Mouse (Mus musculus) spleen, adult 2 months (tissue): Measurements from ENCODE around the gene Mia. TPM values are rescaled to one million over a fixed set of nuclear protein-coding genes. Genes with fewer than 3 reads are reported as not detected.
A peak's percentile ranks its signal among the peaks of the same experiment; 100 is the strongest.

Experiments
- DNase-seq, 2 experiments: peaks; one replicate each; pipeline versions ENCODE4 v3.0.0 to v3.0.0-alpha.2; 2012 to 2021; ENCODE audit warnings: low spot score in 2 of 2, low read depth in 1 of 2
- H3K27ac ChIP-seq: fragments of 200-500 bp; 2 replicates; pipeline ENCODE4 v1.5.1; 2012; ENCODE audit warnings: low read length, inconsistent platforms; ENCODE audit not compliant: insufficient read depth
- H3K27me3 ChIP-seq: fragments of 200-500 bp; 2 replicates; pipeline ENCODE4 v1.6.1; 2012; ENCODE audit warnings: mild to moderate bottlenecking, moderate library complexity, low read length, inconsistent platforms; ENCODE audit not compliant: control insufficient read depth, insufficient read depth
- H3K36me3 ChIP-seq: fragments of 200-500 bp; 2 replicates; pipeline ENCODE4 v1.6.1; 2012; ENCODE audit warnings: mild to moderate bottlenecking, low read length, inconsistent platforms; ENCODE audit not compliant: control insufficient read depth, insufficient read depth
- H3K4me1 ChIP-seq: fragments of 200-500 bp; 2 replicates; pipeline ENCODE4 v1.6.1; 2011; ENCODE audit warnings: inconsistent platforms; ENCODE audit not compliant: control insufficient read depth, insufficient read depth, insufficient read length
- H3K4me3 ChIP-seq: fragments of 200-500 bp; 2 replicates; pipeline ENCODE4 v1.5.1; 2011; ENCODE audit warnings: mild to moderate bottlenecking, inconsistent platforms; ENCODE audit not compliant: insufficient read depth, insufficient read length; ENCODE audit errors: extremely low read depth
- CTCF ChIP-seq: fragments of 200-500 bp; IDR thresholded peaks from 2 replicates; pipeline ENCODE4 v1.5.1; 2011; ENCODE audit warnings: mild to moderate bottlenecking, inconsistent platforms; ENCODE audit not compliant: insufficient read depth, insufficient read length, insufficient replicate concordance; ENCODE audit errors: extremely low read depth
- POLR2A ChIP-seq: fragments of 200-500 bp; IDR thresholded peaks from 2 replicates; pipeline ENCODE4 v1.6.1; 2011; ENCODE audit warnings: low read depth, low read length, inconsistent platforms
- WGBS: fragments of 180-500 bp; shearing (Covaris S2); methylation state at CpG from one replicate; pipeline ENCODE4 v1.1.7; 2018; 5-methylcytosine and 5-hydroxymethylcytosine counted together
- polyA plus RNA-seq: library from polyadenylated mRNA; depleted of rRNA; stranded (reverse); fragments of >200 nt; gene quantifications from 2 replicates; pipeline ENCODE4 v1.2.3, GENCODE M21; 2012

The Mia gene
- polyA plus RNA-seq, 1 experiment, result 1.0 TPM

GRCm38 (mm10) chr7:27178324-27179216 is 2.4 kb downstream of the Mia start, which contains the start of gene Rab4b:
Gene Rab4b (minus strand): TSS chr7:27178896.
- Histone ChIP-seq H3K27me3 (no peaks in the 10 kb centered on the region), H3K4me1 (no peaks in the 10 kb centered on the region; the same call in 1 of the 2 replicates), H3K36me3 (peaks cover 16% of the 10 kb centered on the region), H3K27ac (peak within 1 kb of the TSS; percentile 98), H3K4me3 (peak within 1 kb of the TSS; percentile 90)
- peak; percentile 100 for DNase-seq
- WGBS, result under 1% methylated on average over 53 of the region's 53 CpGs
- peak; percentile 54; the same call in 1 of the 2 replicates for TF ChIP-seq CTCF
- peak; percentile 29 for TF ChIP-seq POLR2A

GRCm38 (mm10) chr7:27177942-27178323 is 3.0 kb downstream of the Mia start:
- no peaks in the 10 kb centered on the region for H3K27me3 ChIP-seq
- peaks cover 20% of the 10 kb centered on the region for H3K36me3 ChIP-seq
- peak overlapping the region; percentile 90; the same call in 1 of the 2 replicates for H3K4me3 ChIP-seq
- WGBS, result 12% methylated on average over 4 of the region's 4 CpGs
- no peaks in the 10 kb centered on the region; the same call in 1 of the 2 replicates for H3K4me1 ChIP-seq
- peak overlapping the region; percentile 98 for H3K27ac ChIP-seq
- no peak for TF ChIP-seq POLR2A
- no peak for TF ChIP-seq CTCF
- DNase-seq, result no peak

- 92% methylated on average over 7 of the region's 7 CpGs for WGBS
- H3K4me3 ChIP-seq, result no peak overlapping the region
- no peak for DNase-seq
- peaks cover 34% of the 10 kb centered on the region for H3K36me3 ChIP-seq
- no peaks in the 10 kb centered on the region; the same call in 1 of the 2 replicates for H3K4me1 ChIP-seq
- TF ChIP-seq POLR2A, result no peak
- TF ChIP-seq CTCF, result no peak
- H3K27ac ChIP-seq, result no peak overlapping the region
- no peaks in the 10 kb centered on the region for H3K27me3 ChIP-seq
Observed at GRCm38 (mm10) chr7:27174896-27175295, 6.1 kb downstream of the Mia start.

- WGBS, result 91% methylated on average over 15 of the region's 15 CpGs
- no peaks in the 10 kb centered on the region; the same call in 1 of the 2 replicates for H3K4me1 ChIP-seq
- no peak overlapping the region for H3K4me3 ChIP-seq
- no peak overlapping the region for H3K27ac ChIP-seq
- DNase-seq, result no peak
- TF ChIP-seq CTCF (no peak), POLR2A (no peak)
- H3K36me3 ChIP-seq, result peaks cover 34% of the 10 kb centered on the region
- H3K27me3 ChIP-seq, result no peaks in the 10 kb centered on the region
Observed at GRCm38 (mm10) chr7:27174496-27174895, 6.5 kb downstream of the Mia start.

- Histone ChIP-seq H3K36me3 (peaks cover 34% of the 10 kb centered on the region), H3K27me3 (no peaks in the 10 kb centered on the region), H3K4me1 (peaks cover 14% of the 10 kb centered on the region), H3K4me3 (no peak overlapping the region), H3K27ac (no peak overlapping the region)
- 94% methylated on average over 3 of the region's 3 CpGs for WGBS
- DNase-seq, result no peak
- TF ChIP-seq CTCF (no peak), POLR2A (no peak)
Observed at GRCm38 (mm10) chr7:27170981-27171380, 10.0 kb downstream of the Mia start.

GRCm38 (mm10) chr7:27168371-27168770 is 12.6 kb downstream of the Mia start:
- no peak for TF ChIP-seq POLR2A
- no peak for TF ChIP-seq CTCF

GRCm38 (mm10) chr7:27167475-27168094 is 13.4 kb downstream of the Mia start:
- DNase-seq, result no peak
- Histone ChIP-seq H3K4me3 (peak overlapping the region; percentile 44), H3K27ac (peak overlapping the region; percentile 99), H3K36me3 (peaks cover 19% of the 10 kb centered on the region), H3K4me1 (peaks cover 32% of the 10 kb centered on the region), H3K27me3 (no peaks in the 10 kb centered on the region)
- WGBS, result 47% methylated on average over 11 of the region's 11 CpGs
- TF ChIP-seq CTCF, result no peak
- TF ChIP-seq POLR2A, result no peak

More at GRCm38 (mm10) chr7:27168371-27168770, 12.6 kb downstream of the Mia start:
- DNase-seq, result no peak
- Histone ChIP-seq H3K4me3 (no peak overlapping the region), H3K4me1 (peaks cover 31% of the 10 kb centered on the region), H3K36me3 (peaks cover 25% of the 10 kb centered on the region), H3K27ac (peak overlapping the region; percentile 99), H3K27me3 (no peaks in the 10 kb centered on the region)
- WGBS, result 72% methylated on average over 5 of the region's 5 CpGs
